Mouse (Mus musculus): ENCODE results near the gene Fry.

The Fry gene

DNA sequence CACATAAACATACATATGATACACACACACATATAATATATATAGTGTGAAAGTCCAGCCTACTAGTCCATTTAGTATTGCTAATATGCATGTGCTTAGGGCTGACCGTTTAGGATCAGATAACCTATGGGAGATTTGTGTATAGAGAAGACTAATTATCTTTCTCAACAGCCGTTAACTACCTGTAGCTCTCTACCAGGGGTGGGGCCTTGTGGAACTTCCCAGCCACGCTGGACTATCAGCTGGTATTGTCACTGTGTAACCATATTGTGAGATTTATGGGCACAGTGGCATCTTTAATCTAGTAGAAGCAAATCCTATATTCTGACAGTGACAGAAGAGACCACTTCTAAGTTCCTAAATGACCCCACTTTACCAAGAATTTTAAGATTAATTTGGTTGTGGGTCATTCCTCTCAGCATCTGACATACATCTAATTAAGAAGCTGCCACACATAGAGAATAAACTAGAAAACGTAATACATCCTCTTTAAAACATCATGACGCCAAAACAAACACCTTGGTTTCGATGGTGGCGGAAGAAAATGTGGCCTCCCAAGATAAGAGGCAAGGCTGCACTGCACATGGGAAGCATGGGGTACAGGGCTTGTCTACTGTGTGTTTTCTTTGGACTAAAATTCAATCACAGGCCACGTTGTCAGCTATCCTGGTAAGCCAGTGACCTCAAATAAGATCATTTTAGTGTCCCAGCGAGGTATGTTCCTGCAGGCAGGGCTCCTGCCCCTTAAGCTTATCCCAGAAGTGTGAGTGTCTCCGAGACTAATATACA is 271.3 kb downstream of the Fry start:
- DNase-seq (ENCODE audit: low spot score): no peak

DNA sequence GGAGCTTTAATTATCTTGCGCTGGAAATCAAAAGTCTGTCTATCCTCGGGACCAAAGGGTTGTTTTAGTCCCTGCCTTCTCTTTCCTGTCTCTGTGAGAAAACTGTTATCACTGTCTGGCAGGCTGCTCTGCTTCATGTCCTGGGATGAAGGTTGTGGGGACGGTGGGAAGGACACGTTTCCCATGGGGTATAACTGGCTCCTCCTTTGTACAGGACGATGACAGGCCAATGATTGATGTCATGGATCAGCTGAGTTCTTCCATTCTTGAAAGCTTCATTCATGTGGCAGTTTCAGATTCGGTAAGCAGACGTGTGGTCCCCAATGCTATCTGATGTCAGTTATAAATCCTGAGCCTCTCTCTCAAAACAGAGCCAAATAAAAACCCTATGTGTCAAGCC is 272.0 kb downstream of the Fry start:
- DNase-seq (ENCODE audit: low spot score): no peak

DNA sequence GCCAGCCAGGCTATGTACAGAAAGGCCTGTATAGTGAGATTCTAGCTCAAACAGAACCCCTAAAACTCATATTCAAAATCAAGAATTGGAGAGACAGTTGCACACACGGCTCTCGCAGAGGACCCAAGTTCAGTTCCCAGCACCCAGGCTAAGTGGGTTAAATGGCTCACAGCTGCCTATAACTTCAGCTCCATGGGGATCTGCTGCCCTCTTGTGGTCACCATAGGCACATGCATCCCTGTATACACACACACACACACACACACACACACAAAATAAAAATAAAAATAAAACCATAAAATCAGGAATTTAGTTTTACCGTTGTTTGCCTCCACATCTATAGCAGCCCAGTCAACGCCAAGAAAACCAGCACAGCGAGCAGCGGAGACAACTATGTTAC is 276.2 kb downstream of the Fry start:
- no peak for DNase-seq (ENCODE audit: low spot score)

DNA sequence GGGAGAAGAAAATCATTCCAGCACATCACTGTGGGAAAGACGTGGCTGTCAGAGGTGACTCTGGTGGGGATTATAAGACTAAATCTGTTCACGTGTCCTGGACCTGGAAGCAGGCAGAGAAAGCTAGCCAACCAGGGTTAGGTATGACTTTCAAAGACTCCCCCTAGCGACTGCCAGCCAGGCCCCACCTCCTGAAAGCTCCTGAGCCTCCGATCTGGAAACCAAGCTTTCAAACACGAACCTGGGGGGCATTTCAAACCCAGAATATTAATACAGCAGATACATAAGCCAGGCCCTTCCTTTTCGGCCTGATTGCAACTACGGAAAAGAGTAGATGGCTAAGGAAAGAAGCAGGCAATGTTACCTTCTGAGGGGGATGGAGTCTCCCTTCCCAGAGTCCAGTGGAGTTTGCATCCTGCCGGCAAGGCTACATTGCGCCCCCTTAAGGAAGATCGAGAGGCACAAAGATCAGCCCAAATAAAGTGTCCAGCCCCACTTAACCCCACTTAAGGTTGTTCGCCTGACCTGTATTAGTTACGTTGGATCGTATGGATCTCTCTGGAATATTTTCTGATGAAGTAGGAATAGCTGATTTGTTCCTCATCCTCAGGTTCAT is 284.5 kb downstream of the Fry start:
- no peak for DNase-seq (ENCODE audit: low spot score)

DNA sequence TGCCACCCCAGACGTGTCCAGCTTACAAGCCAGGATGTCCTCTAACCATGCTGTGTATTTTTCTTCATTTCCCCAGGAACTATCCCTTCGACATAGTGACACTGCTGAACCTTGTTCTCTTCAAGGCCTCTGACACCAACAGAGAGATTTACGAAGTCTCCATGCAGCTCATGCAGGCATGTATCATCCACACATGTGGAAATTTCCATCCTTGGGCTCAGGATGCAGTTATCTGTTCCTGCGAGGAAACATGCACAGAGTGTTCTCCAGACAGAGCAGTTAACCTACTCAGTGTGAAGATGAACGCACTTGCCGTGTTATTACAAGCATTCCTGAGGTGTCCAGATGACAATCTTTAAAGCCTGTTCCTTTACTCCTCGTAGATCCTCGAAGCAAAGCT is 286.4 kb downstream of the Fry start:
- DNase-seq (ENCODE audit: low spot score): no peak

DNA sequence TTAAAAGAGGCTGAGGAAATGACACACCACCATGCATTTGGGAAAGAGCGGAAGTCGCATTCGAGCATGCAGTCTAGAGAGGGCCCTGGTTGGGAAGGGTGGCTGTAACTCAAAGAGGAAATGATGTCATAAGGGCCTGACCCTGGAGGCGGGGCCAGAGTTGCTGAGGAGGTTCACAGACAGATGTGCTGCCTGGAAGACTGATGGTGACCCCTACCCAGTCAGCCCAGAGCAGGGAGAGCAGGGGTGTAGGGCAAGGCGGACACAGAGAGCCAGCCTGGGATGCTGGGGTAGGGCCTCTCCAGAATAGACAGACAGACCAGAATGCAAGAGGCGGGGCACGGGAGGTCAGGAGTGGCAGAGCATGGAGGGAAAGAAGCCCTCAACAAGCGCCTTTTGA is 290.5 kb downstream of the Fry start:
- no peak for DNase-seq (ENCODE audit: low spot score)

DNA sequence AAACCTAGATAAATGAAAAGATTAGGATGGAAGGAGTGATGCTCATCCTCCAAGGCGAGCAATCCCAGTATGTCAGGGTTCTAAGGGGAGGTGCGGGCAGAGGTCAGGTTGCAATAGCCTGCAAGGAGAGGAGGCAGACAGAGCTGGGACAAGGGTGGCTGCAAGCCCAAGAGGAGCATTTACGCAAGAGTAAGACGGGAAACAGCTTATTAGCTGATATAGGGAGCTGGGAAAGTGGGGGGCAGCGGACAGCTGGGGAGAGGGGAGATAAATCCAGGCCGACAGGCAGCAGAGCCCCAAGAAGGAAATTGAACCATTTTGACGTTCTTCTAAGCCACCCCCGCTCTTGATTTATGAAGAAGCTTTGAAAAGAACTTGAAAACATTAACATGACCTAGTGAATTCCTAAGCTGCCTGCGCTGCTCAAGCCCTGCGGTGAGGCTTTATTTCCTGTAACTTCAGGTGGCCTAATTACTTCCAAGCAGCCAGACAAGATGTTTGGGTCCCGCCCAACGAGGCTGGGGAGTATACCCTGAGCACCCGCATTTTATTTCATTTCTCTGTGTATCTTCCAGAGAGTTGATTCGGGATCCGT is 291.1 kb downstream of the Fry start:
- DNase-seq (ENCODE audit: low spot score): no peak

DNA sequence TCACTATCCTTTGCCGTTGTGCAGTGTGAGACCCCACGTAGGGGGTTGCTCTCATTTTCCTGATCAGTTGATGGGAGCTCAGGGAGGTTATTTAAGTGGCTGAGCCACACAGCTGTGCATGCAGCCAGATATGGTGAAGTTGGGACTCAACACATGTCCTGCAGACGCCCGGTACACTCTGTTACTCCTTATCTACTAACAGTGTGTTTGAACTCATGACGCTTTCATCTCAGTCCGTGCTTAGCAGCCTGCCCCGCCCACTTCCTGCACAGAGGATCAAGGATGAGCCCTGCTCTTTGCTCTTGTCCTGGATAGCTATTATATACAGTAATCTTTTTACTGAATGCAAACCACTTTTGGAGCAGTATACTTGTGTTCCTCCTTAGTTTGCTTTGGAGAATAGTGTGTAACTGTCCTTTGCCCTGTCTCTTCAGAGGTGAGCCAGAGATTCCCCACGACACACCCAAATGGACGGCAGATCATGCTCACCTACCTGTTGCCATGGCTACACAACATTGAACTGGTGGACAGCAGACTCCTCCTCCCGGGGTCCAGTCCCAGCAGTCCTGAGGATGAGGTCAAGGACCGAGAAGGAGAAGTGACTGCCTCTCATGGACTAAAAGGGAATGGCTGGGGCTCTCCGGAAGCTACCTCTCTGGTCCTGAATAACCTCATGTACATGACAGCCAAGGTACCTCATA is 294.5 kb downstream of the Fry start:
- no peak for DNase-seq (ENCODE audit: low spot score)

DNA sequence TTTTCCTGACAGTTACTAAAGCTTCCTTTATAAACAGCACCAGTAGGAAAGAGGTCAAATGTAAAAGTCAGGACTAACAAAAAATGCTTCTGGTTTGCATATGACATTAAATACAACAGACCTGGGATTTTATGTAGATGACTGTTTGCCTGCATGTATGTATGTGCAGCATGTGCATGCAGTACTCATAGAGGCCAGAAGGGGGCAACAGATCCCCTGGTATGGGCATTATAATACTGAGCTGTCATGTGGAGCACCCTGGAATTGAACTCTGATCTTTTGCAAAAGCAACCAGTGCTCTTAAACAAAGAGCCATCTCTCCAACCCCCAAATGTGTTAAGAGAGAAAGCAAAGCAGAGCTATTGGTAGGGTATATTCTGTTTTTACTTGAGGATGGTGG is 296.4 kb downstream of the Fry start:
- no peak for DNase-seq (ENCODE audit: low spot score)

DNA sequence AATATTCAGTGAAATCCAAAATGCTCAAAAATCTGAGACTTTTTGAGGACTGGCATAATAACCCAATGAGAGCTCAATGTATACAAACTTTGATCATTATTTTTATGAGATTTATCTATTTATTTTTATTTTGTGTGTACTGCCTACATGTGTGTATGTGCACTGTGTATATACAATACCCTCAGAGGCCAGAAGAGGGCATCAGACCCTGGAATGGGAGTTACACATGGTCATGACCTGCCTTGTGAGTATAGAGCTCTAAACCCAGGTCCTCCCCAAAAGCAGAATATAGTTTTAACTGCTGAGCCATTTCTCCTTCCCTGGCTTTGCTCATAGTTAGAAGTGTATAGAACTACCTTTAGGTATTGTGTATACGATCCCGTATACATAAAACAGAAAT is 298.8 kb downstream of the Fry start:
- DNase-seq (ENCODE audit: low spot score): no peak

DNA sequence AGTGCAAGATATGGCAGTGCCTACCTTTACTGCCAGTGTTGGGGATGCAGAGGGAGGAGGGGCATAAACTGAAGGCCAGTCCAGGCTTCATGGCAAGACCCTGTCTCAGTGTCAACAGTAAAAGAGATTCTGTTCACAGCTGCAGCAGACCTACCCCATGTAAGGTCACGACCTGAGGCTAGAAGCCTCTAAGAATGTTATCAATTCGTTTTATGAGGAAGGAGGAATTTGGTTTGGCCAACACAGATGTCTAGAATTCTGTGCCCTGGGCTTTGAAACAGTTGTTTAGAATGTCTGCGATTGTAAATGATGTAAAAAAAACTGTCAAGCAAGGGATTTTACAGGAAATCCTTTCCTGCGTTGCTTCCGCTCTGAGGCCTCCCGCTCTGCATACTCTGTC is 299.6 kb downstream of the Fry start:
- DNase-seq (ENCODE audit: low spot score): no peak

DNA sequence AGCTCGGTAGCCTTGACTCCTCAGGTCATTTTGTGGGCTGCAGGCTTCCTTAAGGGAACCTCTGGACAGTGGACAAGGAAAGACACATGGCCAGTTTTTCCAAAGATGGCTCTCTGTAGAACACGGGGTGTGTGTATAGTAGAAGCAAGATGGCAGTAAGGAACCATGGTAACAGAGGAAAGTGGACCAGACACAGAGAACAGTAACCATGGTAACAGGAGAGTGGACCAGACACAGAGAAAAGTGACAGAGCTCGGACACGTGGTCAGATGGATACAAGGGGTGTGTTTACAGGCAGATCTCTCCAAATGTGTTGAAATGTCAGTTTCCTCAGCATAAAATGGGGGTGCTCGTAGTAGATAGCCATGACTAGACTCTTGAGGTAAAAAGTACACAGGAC is 306.6 kb downstream of the Fry start:
- no peak for DNase-seq (ENCODE audit: low spot score)

DNA sequence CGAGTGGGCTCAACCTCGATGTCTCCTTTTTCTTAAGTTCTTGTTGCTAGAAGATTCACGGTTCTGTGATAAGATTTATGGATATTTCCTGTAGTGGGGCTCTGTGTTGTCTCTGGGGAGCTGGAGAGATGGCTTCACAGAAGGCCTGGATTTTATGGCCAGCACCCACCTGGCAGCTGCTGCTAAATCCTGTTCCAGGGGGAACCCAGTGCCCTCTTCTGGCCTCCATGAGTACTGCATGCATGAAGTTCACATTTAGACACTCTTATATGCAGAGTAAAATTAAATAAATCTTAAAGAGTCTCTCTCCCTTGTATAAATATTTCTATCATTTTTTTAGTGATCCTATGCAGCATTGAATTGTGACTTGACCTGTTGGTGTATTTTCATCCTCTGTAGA is 308.1 kb downstream of the Fry start:
- no peak for DNase-seq (ENCODE audit: low spot score)

DNA sequence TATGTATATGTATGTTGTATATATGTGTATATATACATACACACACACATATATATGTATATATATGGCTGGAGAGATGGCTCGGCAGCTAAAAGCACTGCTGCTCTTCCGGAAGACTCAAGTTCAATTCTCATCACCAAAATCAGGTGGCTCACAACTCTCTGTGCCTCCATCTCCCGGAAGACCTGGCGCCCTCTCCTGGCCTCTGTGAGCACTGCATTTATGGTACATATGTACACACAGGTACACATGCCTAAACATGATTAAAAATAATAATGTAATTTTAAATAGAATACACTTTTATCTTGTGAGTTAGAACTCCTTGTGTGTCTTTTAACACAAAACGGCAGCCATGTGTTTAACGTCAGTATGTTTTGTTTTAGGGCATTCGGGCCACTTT is 312.8 kb downstream of the Fry start:
- no peak for DNase-seq (ENCODE audit: low spot score)

DNA sequence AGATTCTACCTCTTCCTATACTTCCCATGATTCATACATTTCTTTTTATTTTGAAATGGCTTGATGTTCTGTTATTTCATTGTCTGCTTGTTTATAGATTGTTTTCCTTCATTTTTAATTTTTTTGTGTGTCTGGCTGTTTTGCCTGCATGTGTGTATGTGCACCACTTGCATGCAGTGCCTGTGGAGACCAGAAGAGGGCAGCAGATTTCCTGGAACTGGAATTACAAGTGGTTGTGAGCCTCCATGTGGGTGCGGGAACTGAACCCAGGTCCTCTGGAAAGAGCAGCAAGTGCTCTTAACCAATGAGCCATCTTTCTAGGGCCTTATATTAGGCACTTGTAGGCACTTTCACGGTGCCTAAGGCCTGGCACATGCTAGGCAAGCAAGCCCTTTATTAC is 314.5 kb downstream of the Fry start:
- DNase-seq (ENCODE audit: low spot score): no peak

DNA sequence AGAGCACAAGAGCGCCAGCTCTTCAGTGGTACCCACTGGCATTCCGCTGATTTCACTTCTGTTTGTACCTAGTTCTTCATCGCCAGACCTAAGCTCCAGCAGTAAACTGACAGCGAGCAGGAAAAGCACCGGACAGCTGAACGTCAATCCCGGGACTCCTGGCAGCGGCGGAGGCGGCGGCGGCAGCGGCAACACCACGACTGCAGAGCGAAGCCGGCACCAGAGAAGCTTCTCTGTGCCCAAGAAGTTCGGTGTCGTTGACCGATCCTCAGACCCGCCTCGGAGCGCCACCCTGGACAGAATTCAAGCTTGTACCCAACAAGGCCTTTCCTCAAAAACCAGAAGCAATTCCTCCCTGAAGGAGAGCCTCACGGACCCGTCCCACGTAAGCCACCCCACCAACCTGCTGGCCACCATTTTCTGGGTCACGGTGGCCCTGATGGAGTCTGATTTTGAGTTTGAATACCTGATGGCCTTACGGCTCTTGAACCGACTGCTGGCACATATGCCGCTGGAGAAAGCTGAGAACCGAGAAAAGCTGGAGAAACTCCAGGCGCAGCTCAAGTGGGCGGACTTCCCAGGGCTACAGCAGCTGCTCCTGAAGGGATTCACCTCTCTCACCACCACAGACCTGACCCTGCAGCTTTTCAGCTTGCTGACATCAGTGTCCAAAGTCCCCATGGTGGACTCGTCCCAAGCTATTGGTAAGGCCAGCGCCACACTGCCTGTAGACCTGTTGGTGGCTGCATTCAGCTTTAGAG is 318.4 kb downstream of the Fry start:
- DNase-seq (ENCODE audit: low spot score): no peak

DNA sequence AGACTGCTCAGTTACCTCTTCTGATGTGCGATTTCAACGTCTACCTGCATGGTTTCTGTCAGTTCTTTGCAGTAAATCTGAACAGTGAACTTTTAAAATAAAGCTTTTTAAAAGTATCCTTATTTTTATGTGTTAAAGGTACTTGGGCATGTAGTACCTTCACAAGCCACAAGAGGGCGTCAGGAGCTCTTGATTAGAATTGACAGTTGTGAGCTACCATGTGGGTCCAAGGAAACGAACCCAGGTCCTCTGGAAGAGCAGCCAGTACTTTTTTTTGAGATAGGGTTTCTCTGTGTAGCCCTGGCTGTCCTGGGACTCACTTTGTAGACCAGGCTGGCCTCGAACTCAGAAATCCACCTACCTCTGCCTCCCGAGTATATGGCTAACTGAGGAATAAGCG is 323.2 kb downstream of the Fry start:
- no peak for DNase-seq (ENCODE audit: low spot score)

DNA sequence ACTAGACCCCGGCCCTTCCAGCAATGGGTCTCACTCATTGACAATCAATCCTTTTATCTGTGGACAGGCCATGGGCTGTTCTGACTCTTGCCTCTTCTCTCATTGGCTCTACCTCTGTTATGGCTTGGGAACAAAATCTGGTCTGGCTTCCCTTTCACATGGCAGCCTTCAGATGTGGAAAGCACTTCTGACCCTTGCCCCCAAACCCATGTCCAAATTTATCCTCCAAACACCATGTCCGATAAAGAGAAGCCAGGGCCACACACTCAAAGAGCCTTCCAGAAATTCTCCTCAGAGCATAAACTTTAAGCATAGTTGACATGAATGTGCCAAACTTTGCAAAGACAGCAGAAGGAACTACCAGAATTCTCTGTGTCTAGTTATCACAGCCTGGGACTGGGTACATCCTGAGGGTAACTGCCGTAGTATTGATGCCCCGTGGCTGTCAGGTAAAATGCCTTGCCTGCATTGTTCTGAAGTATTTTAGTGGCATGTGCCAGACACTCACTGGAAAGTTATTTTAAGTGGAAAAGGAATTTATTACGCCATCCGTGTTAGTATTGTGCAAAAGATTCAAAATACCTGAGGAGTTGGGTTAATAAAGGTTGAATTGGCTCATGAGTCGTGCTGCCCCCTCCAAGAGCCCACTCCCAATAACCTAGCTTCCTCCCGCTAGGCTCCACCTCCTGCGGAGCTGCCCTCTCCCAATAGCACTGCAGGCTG is 333.0 kb downstream of the Fry start:
- no peak for DNase-seq (ENCODE audit: low spot score)

DNA sequence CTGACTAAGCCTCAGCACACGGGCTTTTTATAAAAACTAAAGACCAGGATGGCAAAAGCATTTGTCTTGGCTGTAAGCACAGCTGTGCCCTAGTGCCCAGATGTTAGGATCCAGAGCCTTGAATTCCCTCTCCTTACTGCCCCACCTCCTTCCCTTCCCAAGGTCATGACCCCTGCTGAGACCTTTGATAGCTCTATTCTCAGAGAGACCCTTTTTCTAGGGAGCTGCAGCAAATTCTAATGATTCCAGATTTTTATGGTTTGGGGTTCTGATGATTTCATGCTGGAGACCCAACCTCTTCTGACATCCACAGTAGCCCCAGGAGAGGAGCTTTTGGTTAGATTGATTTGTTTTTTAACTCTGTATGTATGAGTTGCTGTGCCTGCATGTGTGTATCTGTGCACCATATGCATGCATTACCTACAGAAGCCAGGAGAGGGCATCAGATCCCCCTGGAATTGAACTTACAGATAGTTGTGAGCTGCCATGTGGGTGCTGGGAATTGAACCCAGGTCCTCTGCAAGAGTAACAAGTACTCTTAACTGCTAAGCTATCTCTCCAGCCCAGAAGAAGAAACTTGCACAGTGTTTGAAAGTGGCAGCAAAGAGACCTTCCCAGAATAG is 333.7 kb downstream of the Fry start:
- no peak for DNase-seq (ENCODE audit: low spot score)

DNA sequence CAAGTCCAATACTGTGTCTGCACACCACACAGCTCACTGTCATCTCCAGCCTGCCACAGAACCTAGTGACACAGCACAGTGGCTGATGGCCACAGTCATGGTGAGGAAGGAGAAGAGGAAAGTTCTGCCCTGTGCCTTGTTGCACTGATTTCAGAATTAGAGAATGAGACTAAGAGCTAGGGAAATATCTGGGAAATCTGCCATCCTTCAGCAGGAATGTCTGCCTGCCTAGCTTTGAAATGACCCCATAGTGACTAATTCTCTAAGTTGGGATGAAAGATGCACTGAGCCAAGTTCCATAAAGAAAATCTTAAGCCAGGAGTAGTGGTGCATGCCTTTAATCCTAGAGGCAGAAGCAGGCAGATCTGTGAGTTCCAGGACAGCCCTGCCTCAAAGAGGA is 334.2 kb downstream of the Fry start:
- DNase-seq (ENCODE audit: low spot score): no peak

DNA sequence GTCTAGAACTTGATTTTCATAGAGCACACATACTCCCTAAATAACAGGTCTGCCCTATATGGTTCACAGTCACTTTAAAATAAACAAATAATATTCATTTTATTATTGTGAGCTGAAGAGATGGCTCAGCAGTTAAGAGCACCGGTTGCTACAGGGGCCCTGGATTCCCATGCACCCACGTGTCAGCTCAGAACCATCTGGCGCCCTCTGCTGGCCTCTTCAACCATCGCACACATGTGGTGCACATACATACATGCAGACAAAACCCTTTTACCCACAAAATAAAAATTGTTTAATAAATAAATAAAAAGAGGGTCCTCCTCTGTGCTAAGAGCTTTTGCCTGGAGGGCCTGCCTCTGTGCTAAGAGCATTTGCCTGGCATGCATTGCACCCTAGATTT is 335.0 kb downstream of the Fry start:
- DNase-seq (ENCODE audit: low spot score): no peak

Measured in testis, postnatal 14 days (tissue).